Mouse (Mus musculus) neural tube, embryonic 14.5 days (tissue): ENCODE data around the gene Pid1. TPM values are rescaled to one million over a fixed set of nuclear protein-coding genes. Genes with fewer than 3 reads are reported as not detected.
A peak's percentile ranks its signal among the peaks of the same experiment; 100 is the strongest.

Experiments
- ATAC-seq: fragments of 200-750 bp; cut with Nextera tagmentation; 2 replicates; pipeline ENCODE4 v1.8.0; 2017; ENCODE audit warnings: low read depth, mild to moderate bottlenecking, moderate TSS enrichment, moderate library complexity
- H3K27ac ChIP-seq: fragments of 300-500 bp; sonication (generic); 2 replicates; pipeline ENCODE4 v1.5.1; 2014; ENCODE audit warnings: low read depth, mild to moderate bottlenecking, control low read depth, low read length, moderate library complexity, mixed read lengths
- H3K27me3 ChIP-seq: fragments of 300-500 bp; sonication (generic); 2 replicates; pipeline ENCODE4 v1.6.1; 2014; ENCODE audit warnings: low read length; ENCODE audit not compliant: control insufficient read depth, insufficient read depth
- H3K36me3 ChIP-seq: fragments of 300-500 bp; sonication (generic); 2 replicates; pipeline ENCODE4 v1.6.1; 2014; ENCODE audit warnings: low read length, mixed read lengths; ENCODE audit not compliant: control insufficient read depth, insufficient read depth
- H3K4me1 ChIP-seq: fragments of 300-500 bp; sonication (generic); 2 replicates; pipeline ENCODE4 v1.6.1; 2014; ENCODE audit warnings: low read length; ENCODE audit not compliant: control insufficient read depth, insufficient read depth
- H3K4me2 ChIP-seq: fragments of 300-500 bp; sonication (generic); 2 replicates; pipeline ENCODE4 v1.6.1; 2014; ENCODE audit warnings: mild to moderate bottlenecking, low read depth, low read length, control low read depth
- H3K4me3 ChIP-seq: fragments of 300-500 bp; sonication (generic); 2 replicates; pipeline ENCODE4 v1.5.1; 2014; ENCODE audit warnings: low read depth, low read length, control low read depth, mixed read lengths
- H3K9ac ChIP-seq: fragments of 300-500 bp; sonication (generic); replicated peaks from 2 replicates; pipeline ENCODE4 v1.6.1; 2014; ENCODE audit warnings: low read depth, mild to moderate bottlenecking, control low read depth, low read length, mixed read lengths
- H3K9me3 ChIP-seq: fragments of 300-500 bp; sonication (generic); 2 replicates; pipeline ENCODE4 v1.6.1; 2016; ENCODE audit warnings: low read length; ENCODE audit not compliant: control insufficient read depth
- WGBS: fragments of 180-500 bp; shearing (Covaris S2); extraction: QIAGEN DNeasy Blood & Tissue Kit; methylation state at CpG from one replicate; pipeline ENCODE4 v1.1.7; 2014; 5-methylcytosine and 5-hydroxymethylcytosine counted together
- polyA plus RNA-seq: library from polyadenylated mRNA; unstranded; fragments of >200 nt; fragmentation: Nextera tagmentation; extraction: Ambion mirVana; gene quantifications from 2 replicates; pipeline ENCODE4 v1.2.1, GENCODE M21; 2014

Pid1 gene
- polyA plus RNA-seq, 1 experiment from 2014 or later, result 114 TPM

DNA sequence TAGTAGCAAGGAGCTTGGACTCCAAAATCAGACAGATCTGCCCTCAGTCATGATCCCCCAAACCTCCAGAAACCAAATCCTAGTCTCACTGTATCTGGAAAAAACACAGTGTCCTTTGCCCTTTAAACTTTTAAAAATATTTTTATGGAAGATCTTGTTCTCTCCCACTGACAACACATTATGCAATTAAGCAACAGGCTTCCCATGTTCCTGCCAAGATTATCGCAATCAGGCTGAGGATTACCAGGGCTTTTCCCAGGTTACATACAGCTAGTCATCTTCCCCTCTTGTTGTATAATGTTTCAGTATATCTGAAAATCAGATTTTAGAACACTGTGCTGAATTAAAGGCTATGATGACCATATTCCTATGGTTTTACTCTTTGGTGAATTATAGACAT, 64.3 kb downstream of the Pid1 start:
- Histone ChIP-seq H3K9ac (no peak overlapping the region), H3K27ac (no peak overlapping the region), H3K36me3 (no peaks in the 10 kb centered on the region), H3K4me3 (no peak overlapping the region), H3K9me3 (no peaks in the 10 kb centered on the region), H3K27me3 (no peaks in the 10 kb centered on the region), H3K4me1 (no peaks in the 10 kb centered on the region), H3K4me2 (no peak overlapping the region)
- WGBS, result 88% methylated on average over 1 of the region's 1 CpGs
- ATAC-seq, result no peak

DNA sequence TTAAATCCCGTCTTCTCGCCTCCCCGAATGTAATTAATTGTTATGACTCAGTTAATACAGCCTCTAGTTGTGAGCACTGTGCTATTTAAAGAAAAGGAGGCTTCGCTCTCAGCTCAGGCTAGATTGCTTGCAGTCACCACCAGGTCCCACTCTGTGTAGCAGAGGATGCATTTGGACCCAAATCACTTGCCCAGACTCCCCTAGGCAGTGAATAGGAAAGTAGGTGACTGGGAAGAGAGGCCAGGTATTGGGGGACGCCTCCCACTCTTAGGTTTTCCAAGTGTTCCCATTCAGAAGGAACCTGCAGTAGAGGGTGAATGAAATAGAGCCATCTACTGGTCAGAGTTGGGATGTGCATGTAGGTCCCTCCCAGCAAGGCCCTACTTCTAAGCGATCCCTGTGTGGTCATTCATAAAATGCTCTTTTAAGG, 77.3 kb downstream of the Pid1 start:
- H3K27ac ChIP-seq, result no peak overlapping the region
- H3K4me2 ChIP-seq, result no peak overlapping the region

DNA sequence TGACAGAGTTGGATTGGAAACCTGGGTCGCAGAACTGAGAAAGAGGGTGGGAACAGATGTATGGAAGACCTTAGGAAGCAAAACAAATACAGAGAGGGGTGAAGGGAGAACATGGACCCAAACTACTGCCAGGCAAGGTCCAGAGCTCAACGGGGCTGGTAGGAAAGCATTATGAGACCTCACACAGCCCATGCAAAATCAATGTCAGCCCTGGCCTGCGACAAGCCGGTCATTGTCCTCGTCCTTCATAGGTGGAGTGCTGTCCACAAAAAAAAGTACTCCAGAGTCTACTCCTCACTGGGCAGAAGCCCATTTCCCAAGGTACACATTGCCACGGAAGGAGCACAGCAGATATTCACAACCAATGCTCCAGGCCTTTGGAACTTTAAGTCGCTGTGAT, 78.4 kb downstream of the Pid1 start:
- H3K4me1 ChIP-seq, result peaks cover 18% of the 10 kb centered on the region; the same call in 1 of the 2 replicates
- no peak for ATAC-seq
- 84% methylated on average over 7 of the region's 7 CpGs for WGBS
- H3K4me3 ChIP-seq, result no peak overlapping the region
- no peaks in the 10 kb centered on the region for H3K27me3 ChIP-seq
- H3K36me3 ChIP-seq, result no peaks in the 10 kb centered on the region
- no peak overlapping the region for H3K4me2 ChIP-seq
- H3K9ac ChIP-seq, result no peak overlapping the region
- H3K27ac ChIP-seq, result no peak overlapping the region
- H3K9me3 ChIP-seq, result no peaks in the 10 kb centered on the region

More for the DNA sequence above, 77.3 kb downstream of the Pid1 start:
- Histone ChIP-seq H3K4me3 (no peak overlapping the region), H3K9me3 (no peaks in the 10 kb centered on the region), H3K36me3 (no peaks in the 10 kb centered on the region), H3K27me3 (no peaks in the 10 kb centered on the region), H3K4me1 (peaks cover 12% of the 10 kb centered on the region; the same call in 1 of the 2 replicates), H3K9ac (no peak overlapping the region)
- peak; percentile 59 for ATAC-seq
- WGBS, result 16% methylated on average over 6 of the region's 6 CpGs

DNA sequence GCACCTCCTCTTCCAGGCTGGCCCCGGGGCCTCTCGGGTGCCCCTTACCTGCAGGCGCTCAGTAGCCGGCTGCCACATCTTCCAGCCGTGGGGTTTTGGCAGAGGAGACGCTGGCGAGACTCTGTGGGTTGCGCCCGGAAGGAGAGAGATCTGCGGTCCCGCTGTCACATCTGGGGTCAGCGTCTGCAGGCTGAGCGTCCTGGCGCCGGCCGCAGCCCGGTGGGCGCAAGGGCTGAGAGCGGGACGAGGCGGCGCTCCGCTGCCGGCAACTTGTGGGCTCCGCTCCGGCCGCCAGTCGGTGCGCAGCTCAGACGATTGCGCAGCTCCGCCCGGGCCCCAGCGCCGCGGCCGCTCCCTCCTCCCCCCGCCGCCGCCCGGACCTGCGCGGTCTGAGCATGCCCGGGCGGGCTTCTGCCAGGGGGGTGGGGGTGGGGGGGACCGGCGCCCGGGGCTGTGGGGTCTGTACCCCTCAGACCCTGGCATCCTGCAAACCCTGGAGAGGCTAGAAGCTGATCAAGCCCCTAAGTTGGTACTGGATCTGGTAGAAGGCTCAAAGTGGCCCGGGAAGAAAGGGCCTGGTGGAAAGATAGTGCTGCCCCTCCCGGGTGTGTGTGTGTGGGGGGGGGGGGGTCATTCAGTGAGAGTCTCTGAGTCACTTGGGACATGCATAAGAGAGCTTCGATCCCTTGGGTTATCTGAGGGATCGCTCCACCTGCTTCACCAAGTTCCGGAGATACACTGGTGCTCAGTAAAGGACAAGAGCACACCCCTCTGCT, 79.5 kb downstream of the Pid1 start:
- Histone ChIP-seq H3K36me3 (no peaks in the 10 kb centered on the region), H3K27ac (peak overlapping the region; percentile 71), H3K4me3 (peak overlapping the region; percentile 71), H3K27me3 (no peaks in the 10 kb centered on the region), H3K4me2 (peak overlapping the region; percentile 59), H3K4me1 (peaks cover 23% of the 10 kb centered on the region), H3K9me3 (no peaks in the 10 kb centered on the region), H3K9ac (peak overlapping the region; percentile 72)
- peak; percentile 92 for ATAC-seq
- 3% methylated on average over 35 of the region's 53 CpGs for WGBS

- no peak for ATAC-seq
- H3K9ac ChIP-seq, result peak overlapping the region; percentile 25; the same call in 1 of the 2 replicates
- 4% methylated on average over 2 of the region's 2 CpGs for WGBS
- peaks cover 23% of the 10 kb centered on the region for H3K4me1 ChIP-seq
- H3K36me3 ChIP-seq, result no peaks in the 10 kb centered on the region
- no peaks in the 10 kb centered on the region for H3K9me3 ChIP-seq
- H3K27me3 ChIP-seq, result no peaks in the 10 kb centered on the region
- peak overlapping the region; percentile 59 for H3K4me2 ChIP-seq
- H3K27ac ChIP-seq, result no peak overlapping the region
- H3K4me3 ChIP-seq, result peak overlapping the region; percentile 71
Measured at GRCm38 (mm10) chr1:84283119-84283518, 80.9 kb downstream of the Pid1 start.

GRCm38 (mm10) chr1:84280171-84280570, 83.8 kb downstream of the Pid1 start:
- Histone ChIP-seq H3K36me3 (no peaks in the 10 kb centered on the region), H3K4me1 (peaks cover 23% of the 10 kb centered on the region), H3K9me3 (no peaks in the 10 kb centered on the region), H3K9ac (no peak overlapping the region), H3K27ac (no peak overlapping the region), H3K4me3 (no peak overlapping the region), H3K4me2 (peak overlapping the region; percentile 59; the same call in 1 of the 2 replicates), H3K27me3 (no peaks in the 10 kb centered on the region)
- WGBS, result 94% methylated on average over 3 of the region's 3 CpGs
- ATAC-seq, result no peak

GRCm38 (mm10) chr1:84278359-84279255, 85.4 kb downstream of the Pid1 start:
- Histone ChIP-seq H3K9me3 (no peaks in the 10 kb centered on the region), H3K27me3 (no peaks in the 10 kb centered on the region), H3K4me1 (peaks cover 23% of the 10 kb centered on the region), H3K9ac (no peak overlapping the region), H3K4me3 (no peak overlapping the region), H3K4me2 (no peak overlapping the region), H3K36me3 (no peaks in the 10 kb centered on the region), H3K27ac (no peak overlapping the region)
- 80% methylated on average over 7 of the region's 7 CpGs for WGBS
- ATAC-seq, result no peak

GRCm38 (mm10) chr1:84272951-84273350, 91.0 kb downstream of the Pid1 start:
- WGBS, result 81% methylated on average over 4 of the region's 4 CpGs
- no peak for ATAC-seq
- H3K27me3 ChIP-seq, result no peaks in the 10 kb centered on the region
- H3K4me1 ChIP-seq, result no peaks in the 10 kb centered on the region
- H3K36me3 ChIP-seq, result no peaks in the 10 kb centered on the region
- no peak overlapping the region for H3K9ac ChIP-seq
- H3K4me3 ChIP-seq, result no peak overlapping the region
- no peak overlapping the region for H3K27ac ChIP-seq
- H3K4me2 ChIP-seq, result no peak overlapping the region
- no peaks in the 10 kb centered on the region for H3K9me3 ChIP-seq

DNA sequence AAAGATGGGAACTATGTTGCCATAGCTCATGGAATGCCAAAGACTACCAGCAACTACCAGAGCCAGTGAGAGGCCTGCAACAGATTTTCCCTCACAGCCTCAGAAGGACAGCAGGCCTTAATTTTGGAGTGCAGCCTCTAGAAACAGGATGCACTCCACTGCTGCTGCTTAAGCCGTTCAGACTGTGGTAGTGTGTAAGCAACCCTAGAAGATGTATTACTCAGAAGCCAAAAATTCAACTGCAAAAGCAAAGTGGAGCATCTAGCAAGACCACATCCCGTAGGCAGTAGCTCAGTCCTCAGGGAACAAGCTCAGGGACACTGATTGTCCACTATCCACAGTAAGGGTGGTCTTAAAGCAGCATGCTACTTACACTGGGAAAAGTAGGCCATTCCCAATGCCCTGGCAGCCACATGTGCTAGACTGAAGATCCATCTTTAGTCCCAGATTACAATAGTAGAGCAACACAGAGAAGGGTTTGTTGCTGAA, 92.2 kb downstream of the Pid1 start:
- Histone ChIP-seq H3K4me3 (no peak overlapping the region), H3K4me1 (no peaks in the 10 kb centered on the region), H3K27me3 (no peaks in the 10 kb centered on the region), H3K9ac (no peak overlapping the region), H3K4me2 (no peak overlapping the region), H3K36me3 (no peaks in the 10 kb centered on the region), H3K27ac (no peak overlapping the region), H3K9me3 (no peaks in the 10 kb centered on the region)
- 80% methylated on average over 2 of the region's 2 CpGs for WGBS
- ATAC-seq, result no peak
